Mouse (Mus musculus) bone marrow, adult 2 months (tissue): ENCODE results near the gene Rrp9.

Experiments used
- CTCF ChIP-seq: fragments of 200-500 bp; IDR thresholded peaks from 2 replicates; pipeline ENCODE4 v1.5.1; 2011; ENCODE audit warnings: low read length, control low read depth; ENCODE audit not compliant: control insufficient read depth, insufficient read depth
- POLR2A ChIP-seq: fragments of 200-500 bp; IDR thresholded peaks from 2 replicates; pipeline ENCODE4 v1.6.1; 2011; ENCODE audit warnings: low read depth, mild to moderate bottlenecking, control low read depth, low read length, borderline replicate concordance; ENCODE audit not compliant: control insufficient read depth

GRCm38 (mm10) chr9:106475046-106475445 is 717 bp upstream of the Rrp9 start:
- TF ChIP-seq CTCF: no peak
- TF ChIP-seq POLR2A: no peak
